Mouse (Mus musculus) ES-CJ7 (cell line): ENCODE results near the gene Msl3l2.

ENCODE experiments used
- DNase-seq: peaks from one replicate; pipeline ENCODE4 v3.0.0; 2011; ENCODE audit warnings: low read depth, low spot score

Gene Msl3l2

GRCm38 (mm10) chr10:56106333-56106995, at the start of gene Msl3l2:
Msl3l2 (plus strand) TSS chr10:56106917.
- DNase-seq, result peak; percentile 88

- DNase-seq, result no peak
Observed at GRCm38 (mm10) chr10:56058979-56059422, 47.7 kb upstream of the Msl3l2 start.

- no peak for DNase-seq
Observed at GRCm38 (mm10) chr10:56061238-56061830, 45.4 kb upstream of the Msl3l2 start.

GRCm38 (mm10) chr10:56062746-56063145, 44.0 kb upstream of the Msl3l2 start:
- no peak for DNase-seq

- no peak for DNase-seq
Observed at GRCm38 (mm10) chr10:56089714-56090113, 17.0 kb upstream of the Msl3l2 start.

- DNase-seq, result no peak
Observed at GRCm38 (mm10) chr10:56094586-56094985, 12.1 kb upstream of the Msl3l2 start.

GRCm38 (mm10) chr10:56096757-56097156, 10.0 kb upstream of the Msl3l2 start:
- no peak for DNase-seq

GRCm38 (mm10) chr10:56099126-56099525, 7.6 kb upstream of the Msl3l2 start:
- DNase-seq, result no peak

- DNase-seq, result no peak
Observed at GRCm38 (mm10) chr10:56099641-56100310, 6.9 kb upstream of the Msl3l2 start.

GRCm38 (mm10) chr10:56106996-56107334, 248 bp downstream of the Msl3l2 start:
- DNase-seq, result no peak

GRCm38 (mm10) chr10:56114951-56115635, 8.4 kb downstream of the Msl3l2 start:
- DNase-seq, result peak; percentile 83

- DNase-seq, result peak; percentile 45
Observed at GRCm38 (mm10) chr10:56115636-56116180, 9.0 kb downstream of the Msl3l2 start.

GRCm38 (mm10) chr10:56126972-56127371, 20.3 kb downstream of the Msl3l2 start:
- no peak for DNase-seq

GRCm38 (mm10) chr10:56129642-56130041, 22.9 kb downstream of the Msl3l2 start:
- no peak for DNase-seq

- DNase-seq, result no peak
Observed at GRCm38 (mm10) chr10:56137191-56137590, 30.5 kb downstream of the Msl3l2 start.

- DNase-seq, result no peak
Observed at GRCm38 (mm10) chr10:56148920-56149319, 42.2 kb downstream of the Msl3l2 start.

GRCm38 (mm10) chr10:56156956-56157355, 50.2 kb downstream of the Msl3l2 start:
- DNase-seq, result no peak

- no peak for DNase-seq
Observed at GRCm38 (mm10) chr10:56158207-56158606, 51.5 kb downstream of the Msl3l2 start.

- DNase-seq, result peak; percentile 4
Observed at GRCm38 (mm10) chr10:56158748-56159147, 52.0 kb downstream of the Msl3l2 start.

- no peak for DNase-seq
Observed at GRCm38 (mm10) chr10:56164411-56164810, 57.7 kb downstream of the Msl3l2 start.

GRCm38 (mm10) chr10:56165758-56166157, 59.0 kb downstream of the Msl3l2 start:
- no peak for DNase-seq
